Comparison of ENCODE assay signal across 19 mouse cellular contexts in the genomic region with DNA sequence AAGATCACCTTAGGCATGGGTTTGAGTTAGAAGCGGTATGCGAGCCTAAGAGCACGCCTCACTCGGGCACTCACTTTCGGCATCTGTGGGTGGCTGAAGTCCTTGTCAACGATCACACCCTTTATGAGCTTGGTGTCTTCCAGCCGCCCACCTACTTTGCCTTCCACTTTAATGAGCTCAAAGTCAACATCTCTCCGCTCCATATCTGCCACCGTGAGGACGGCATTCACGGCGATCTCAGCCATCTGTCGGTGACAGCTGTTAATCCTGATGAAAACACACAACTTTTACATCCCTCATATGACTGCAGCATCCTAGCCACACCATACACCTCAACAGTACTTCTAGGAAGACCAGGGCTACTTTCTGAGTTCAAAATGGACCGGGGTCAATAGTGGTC. TPM values are rescaled to one million over a fixed set of nuclear protein-coding genes. Genes with fewer than 3 reads are reported as not detected.
DNase-seq lines count a peak whose midpoint lies in the region; ATAC-seq and TF ChIP-seq lines count a peak whose summit lies in the region.
"Had no signal": no experiment of that assay in that cellular context is flagged by ENCODE, and none has a peak within 500 bp of the region (broad histone marks: within the 10 kb centered on the region; RNA-seq: fewer than 3 reads in every experiment).

No protein-coding gene starts in this region.

- H3K9ac ChIP-seq in midbrain, embryonic 11.5 days (ENCODE audit: low read length), result no peak overlapping the region
- H3K9ac ChIP-seq in midbrain, embryonic 15.5 days, result no peak overlapping the region
- H3K9ac ChIP-seq in liver, embryonic 11.5 days (ENCODE audit: low read depth, low read length), result no peak overlapping the region
- H3K9ac ChIP-seq: embryonic facial prominence, embryonic 12.5 days; forebrain, embryonic 13.5 days; forebrain, embryonic 15.5 days had no signal

- no peak for DNase-seq in layer of hippocampus, adult 2 months (ENCODE audit: low spot score in 2 of 2)
- no peak for DNase-seq in layer of hippocampus, postnatal 25 days (ENCODE audit: extremely low spot score in 1 of 2, low spot score in 1 of 2)
- peak; percentile 26 for DNase-seq in midbrain, embryonic 11.5 days (ENCODE audit: low spot score, missing footprints)
- DNase-seq in brain, adult 2 months (ENCODE audit: low read depth, low spot score), result peak; percentile 51
- DNase-seq in liver, embryonic 11.5 days (ENCODE audit: low spot score), result no peak
- DNase-seq: adrenal gland, adult 2 months; adrenal gland, postnatal 10 days; adrenal gland, postnatal 25 days; cerebellum, adult 11-12 months; cerebellum, adult 2 months; cerebellum, adult 9-10 months; cerebellum, postnatal 10 days; cerebellum, postnatal 25 days had no signal

- no peak for TF ChIP-seq CTCF in layer of hippocampus, adult 2 months (conservative IDR thresholded peaks at IDR 0.05)

- 95% methylated on average over 14 of the region's 14 CpGs for WGBS in midbrain, embryonic 11.5 days
- 93% methylated on average over 14 of the region's 14 CpGs for WGBS in midbrain, embryonic 15.5 days
- WGBS in liver, embryonic 11.5 days, result 92% methylated on average over 14 of the region's 14 CpGs

- H3K9me3 ChIP-seq in midbrain, embryonic 11.5 days (ENCODE audit: control insufficient read depth, low read length), result no peaks in the 10 kb centered on the region
- H3K9me3 ChIP-seq in midbrain, embryonic 15.5 days, result no peaks in the 10 kb centered on the region
- no peaks in the 10 kb centered on the region for H3K9me3 ChIP-seq in liver, embryonic 11.5 days (ENCODE audit: control insufficient read depth, low read length)
- H3K9me3 ChIP-seq: embryonic facial prominence, embryonic 10.5 days; embryonic facial prominence, embryonic 12.5 days; forebrain, embryonic 13.5 days; forebrain, embryonic 15.5 days had no signal

- ATAC-seq in midbrain, embryonic 11.5 days (ENCODE audit: low FRiP score), result no peak
- no peak for ATAC-seq in midbrain, embryonic 15.5 days (replicated peaks)
- no peak for ATAC-seq in liver, embryonic 11.5 days (replicated peaks; ENCODE audit: low FRiP score)
- ATAC-seq: forebrain, embryonic 13.5 days; forebrain, embryonic 15.5 days had no signal

- 0 out of 2 replicates have a peak overlapping the region, but pooled peaks have one; percentile 28 for H3K27ac ChIP-seq in layer of hippocampus, adult 2 months
- no peak overlapping the region for H3K27ac ChIP-seq in midbrain, embryonic 11.5 days (ENCODE audit: low read depth, low read length)
- H3K27ac ChIP-seq in midbrain, embryonic 15.5 days, result no peak overlapping the region
- no peak overlapping the region for H3K27ac ChIP-seq in liver, embryonic 11.5 days (ENCODE audit: low read depth, low read length)
- H3K27ac ChIP-seq: embryonic facial prominence, embryonic 10.5 days; embryonic facial prominence, embryonic 12.5 days; forebrain, embryonic 13.5 days; forebrain, embryonic 15.5 days had no signal

- H3K27me3 ChIP-seq in midbrain, embryonic 11.5 days (ENCODE audit: control insufficient read depth, insufficient read depth, low read length), result no peaks in the 10 kb centered on the region
- no peaks in the 10 kb centered on the region for H3K27me3 ChIP-seq in midbrain, embryonic 15.5 days (replicated peaks)
- H3K27me3 ChIP-seq in myocyte (ENCODE audit: control insufficient read depth, insufficient read depth, insufficient read length), result no peaks in the 10 kb centered on the region
- H3K27me3 ChIP-seq in liver, embryonic 11.5 days (replicated peaks; ENCODE audit: control insufficient read depth, insufficient read depth, low read length), result no peaks in the 10 kb centered on the region
- H3K27me3 ChIP-seq: embryonic facial prominence, embryonic 12.5 days; forebrain, embryonic 13.5 days; forebrain, embryonic 15.5 days had no signal

- peaks cover 50% of the 10 kb centered on the region for H3K36me3 ChIP-seq in midbrain, embryonic 11.5 days (ENCODE audit: control insufficient read depth, insufficient read depth, low read length)
- H3K36me3 ChIP-seq in midbrain, embryonic 15.5 days (replicated peaks), result peaks cover 69% of the 10 kb centered on the region
- peaks cover 89% of the 10 kb centered on the region for H3K36me3 ChIP-seq in myocyte (ENCODE audit: control insufficient read depth, insufficient read depth)
- H3K36me3 ChIP-seq in liver, embryonic 11.5 days (ENCODE audit: control insufficient read depth, insufficient read depth, low read length), result peaks cover 66% of the 10 kb centered on the region

- peaks cover 4% of the 10 kb centered on the region; the same call in 1 of the 2 replicates for H3K4me1 ChIP-seq in midbrain, embryonic 11.5 days (ENCODE audit: control insufficient read depth, insufficient read depth, low read length)
- peaks cover 5% of the 10 kb centered on the region for H3K4me1 ChIP-seq in midbrain, embryonic 15.5 days
- H3K4me1 ChIP-seq in liver, embryonic 11.5 days (replicated peaks; ENCODE audit: control insufficient read depth, insufficient read depth, low read length), result peaks cover 8% of the 10 kb centered on the region

- H3K4me3 ChIP-seq in layer of hippocampus, adult 2 months, result no peak overlapping the region
- H3K4me3 ChIP-seq in midbrain, embryonic 11.5 days (ENCODE audit: low read depth, low read length), result no peak overlapping the region
- no peak overlapping the region for H3K4me3 ChIP-seq in midbrain, embryonic 15.5 days
- no peak overlapping the region for H3K4me3 ChIP-seq in myocyte
- H3K4me3 ChIP-seq in liver, embryonic 11.5 days (ENCODE audit: low read depth, low read length), result no peak overlapping the region
- H3K4me3 ChIP-seq: embryonic facial prominence, embryonic 10.5 days; embryonic facial prominence, embryonic 12.5 days; forebrain, embryonic 13.5 days; forebrain, embryonic 15.5 days had no signal

- TF ChIP-seq POLR2A in myocyte (IDR thresholded peaks at IDR 0.05; ENCODE audit: insufficient read length, low read depth), result no peak

- H3K79me2 ChIP-seq in myocyte (ENCODE audit: control insufficient read depth, insufficient read depth), result peaks cover 42% of the 10 kb centered on the region

- H3ac ChIP-seq in myocyte (ENCODE audit: control insufficient read depth, insufficient read length), result no peak overlapping the region

- H3K4me2 ChIP-seq in midbrain, embryonic 11.5 days, result no peak overlapping the region
- no peak overlapping the region for H3K4me2 ChIP-seq in midbrain, embryonic 15.5 days
- H3K4me2 ChIP-seq in myocyte (ENCODE audit: low read depth), result no peak overlapping the region
- no peak overlapping the region for H3K4me2 ChIP-seq in liver, embryonic 11.5 days
- H3K4me2 ChIP-seq: embryonic facial prominence, embryonic 12.5 days; forebrain, embryonic 13.5 days; forebrain, embryonic 15.5 days had no signal

TF ChIP-seq in myocyte, 11 proteins besides CTCF, POLR2A, EP300 and RAD21:
- TF ChIP-seq TCF12 (IDR thresholded peaks at IDR 0.05; ENCODE audit: insufficient read depth, poor library complexity, severe bottlenecking), result no peak
- TF ChIP-seq POLR2AphosphoS2 (IDR thresholded peaks at IDR 0.05; ENCODE audit: insufficient read length, low read depth), result peak; percentile 45

RNA-seq across cellular contexts. Expression of a gene that starts 7.3 kb away (rescaled TPM):
- 100 to 1,000 TPM; 236 to 247 TPM for total RNA-seq in layer of hippocampus, adult 2 months (2021)
- 100 to 1,000 TPM; 233 to 257 TPM for total RNA-seq in layer of hippocampus, postnatal 25 days (2021)
- polyA plus RNA-seq in midbrain, embryonic 11.5 days (2014; fragmentation: Nextera tagmentation; extraction: Ambion mirVana), result 728 and 743 TPM in 2 replicates
- polyA plus RNA-seq in midbrain, embryonic 15.5 days (2015; fragmentation: Nextera tagmentation; extraction: Ambion mirVana), result 484 and 504 TPM in 2 replicates
- 521 TPM for polyA plus RNA-seq in myocyte (2012; fragmentation: generic; extraction: Trizol)
- 683 and 762 TPM in 2 replicates for polyA plus RNA-seq in liver, embryonic 11.5 days (2014; fragmentation: Nextera tagmentation; extraction: Ambion mirVana)

RNA-seq across cellular contexts. Expression of a gene that starts 7.4 kb away (rescaled TPM):
- 10 to 100 TPM; 11.2 to 11.3 TPM for total RNA-seq in layer of hippocampus, adult 2 months (2021)
- 10 to 100 TPM; 11.8 to 13.3 TPM for total RNA-seq in layer of hippocampus, postnatal 25 days (2021)
- 14.0 and 14.6 TPM in 2 replicates for polyA plus RNA-seq in midbrain, embryonic 11.5 days (2014; fragmentation: Nextera tagmentation; extraction: Ambion mirVana)
- 9.2 and 10.6 TPM in 2 replicates for polyA plus RNA-seq in midbrain, embryonic 15.5 days (2015; fragmentation: Nextera tagmentation; extraction: Ambion mirVana)
- polyA plus RNA-seq in myocyte (2012; fragmentation: generic; extraction: Trizol), result 37.8 TPM
- polyA plus RNA-seq in liver, embryonic 11.5 days (2014; fragmentation: Nextera tagmentation; extraction: Ambion mirVana), result 13.8 and 14.3 TPM in 2 replicates

RNA-seq across cellular contexts. Expression of a gene that starts 29.1 kb away (rescaled TPM):
- total RNA-seq in layer of hippocampus, adult 2 months (2021), result 10 to 100 TPM; 12.7 to 12.8 TPM
- total RNA-seq in layer of hippocampus, postnatal 25 days (2021), result 10 to 100 TPM; 10.1 to 13.5 TPM
- polyA plus RNA-seq in midbrain, embryonic 11.5 days (2014; fragmentation: Nextera tagmentation; extraction: Ambion mirVana), result 1.5 and 1.6 TPM in 2 replicates
- polyA plus RNA-seq in midbrain, embryonic 15.5 days (2015; fragmentation: Nextera tagmentation; extraction: Ambion mirVana), result 14.3 and 15.7 TPM in 2 replicates
- 29.0 TPM for polyA plus RNA-seq in myocyte (2012; fragmentation: generic; extraction: Trizol)
- polyA plus RNA-seq in liver, embryonic 11.5 days (2014; fragmentation: Nextera tagmentation; extraction: Ambion mirVana), result 2.9 TPM in 2 replicates

Comparison
In these comparisons a context has a peak if more than half of its experiments do, and no peak if none do; other contexts are left out.
1. DNase-seq: peak in midbrain, embryonic 11.5 days (single experiment) and brain, adult 2 months (single experiment); none in layer of hippocampus, adult 2 months (0 of 2), layer of hippocampus, postnatal 25 days (0 of 2) and liver, embryonic 11.5 days (single experiment).